Mouse (Mus musculus): ENCODE results near the gene Hagh. TPM values are rescaled to one million over a fixed set of nuclear protein-coding genes. Genes with fewer than 3 reads are reported as not detected.

Hagh gene
- 100 to 1,000 TPM; 102 to 104 TPM for total RNA-seq (2021)

DNA sequence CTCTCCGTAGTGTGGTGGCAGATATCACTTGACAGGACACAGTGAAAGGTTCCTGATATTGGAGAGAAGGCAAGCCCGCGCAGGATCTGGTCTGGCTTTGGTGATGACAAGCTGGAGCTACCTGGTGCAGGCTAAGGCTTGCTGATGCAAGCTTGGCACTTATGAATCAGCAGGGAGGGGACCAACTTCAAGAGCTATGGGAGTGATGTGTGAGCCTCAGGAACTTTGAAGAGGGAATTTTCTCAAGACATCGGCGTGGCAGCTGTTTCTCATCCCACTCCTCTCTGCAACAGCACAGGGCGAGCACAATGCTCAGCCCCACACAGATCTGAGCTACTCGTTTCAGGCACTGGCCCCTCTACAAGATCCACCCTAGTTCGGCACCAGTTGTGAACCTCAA, at the start of gene Hagh:
TSS of gene Hagh (plus strand) at position 302 of the 400 bp plus-strand sequence.
- intact Hi-C loops (cut with DNase I): no loop called here
- no peak for DNase-seq

DNA sequence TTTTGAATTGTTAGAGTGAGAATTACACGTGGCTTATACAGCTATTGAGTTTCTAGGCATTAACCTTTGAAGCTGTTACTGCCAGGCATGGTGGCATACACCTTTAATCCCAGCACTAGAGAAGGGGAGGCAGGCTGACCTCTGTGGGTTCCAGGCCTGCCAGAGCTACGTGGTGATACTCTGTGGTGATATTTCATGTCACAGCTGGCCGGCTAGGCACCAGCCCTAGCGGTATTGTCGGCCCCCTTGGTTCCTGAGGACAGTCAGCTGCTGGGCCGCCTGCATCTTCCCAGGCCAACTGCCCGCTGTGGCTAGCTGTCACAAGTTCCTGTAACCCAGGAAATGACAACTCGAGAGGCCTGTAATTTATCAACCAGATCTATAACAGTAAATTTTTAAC, 47.8 kb upstream of the Hagh start:
- no peak for DNase-seq
- intact Hi-C loops (cut with DNase I): no loop called here

DNA sequence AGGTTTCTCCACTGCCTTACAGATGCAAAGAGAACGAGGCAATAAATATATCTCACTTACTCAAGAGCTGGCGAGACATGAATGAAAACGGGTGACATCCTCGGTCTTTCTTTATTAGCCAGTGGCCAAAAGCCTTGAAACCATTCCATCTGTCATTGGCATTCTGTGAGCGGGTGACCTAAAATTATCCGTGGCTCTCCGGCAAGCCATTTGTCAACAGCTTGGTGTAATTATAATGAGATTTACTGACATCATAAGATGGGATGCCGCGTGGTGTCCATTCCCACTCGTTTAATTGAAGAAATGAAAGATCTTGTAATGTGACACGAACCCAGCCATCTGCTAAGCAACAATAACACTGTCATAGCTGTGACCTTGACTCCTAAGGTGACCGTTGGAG, 45.2 kb upstream of the Hagh start:
- intact Hi-C loops (cut with DNase I): no loop called here
- DNase-seq: no peak

DNA sequence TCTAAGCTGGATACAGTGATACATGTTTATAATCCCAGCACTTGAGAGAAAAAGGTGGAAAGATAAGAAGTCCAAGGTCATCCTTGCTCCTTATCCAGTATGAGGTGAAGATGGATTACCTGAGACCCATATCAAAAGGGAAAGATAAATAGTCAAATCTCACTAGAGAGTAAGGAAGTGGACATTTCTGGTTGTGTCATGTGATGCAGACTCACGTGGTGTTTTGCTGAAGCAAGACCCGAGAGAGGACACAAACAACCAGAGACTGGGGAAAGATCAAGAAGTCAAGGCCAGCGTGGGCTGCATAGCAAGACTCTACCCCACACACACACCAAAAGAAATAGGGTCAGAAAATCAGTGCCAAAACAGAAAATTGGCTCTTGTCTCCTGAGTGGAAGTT, 43.0 kb upstream of the Hagh start:
- intact Hi-C loops (cut with DNase I): no loop called here

DNA sequence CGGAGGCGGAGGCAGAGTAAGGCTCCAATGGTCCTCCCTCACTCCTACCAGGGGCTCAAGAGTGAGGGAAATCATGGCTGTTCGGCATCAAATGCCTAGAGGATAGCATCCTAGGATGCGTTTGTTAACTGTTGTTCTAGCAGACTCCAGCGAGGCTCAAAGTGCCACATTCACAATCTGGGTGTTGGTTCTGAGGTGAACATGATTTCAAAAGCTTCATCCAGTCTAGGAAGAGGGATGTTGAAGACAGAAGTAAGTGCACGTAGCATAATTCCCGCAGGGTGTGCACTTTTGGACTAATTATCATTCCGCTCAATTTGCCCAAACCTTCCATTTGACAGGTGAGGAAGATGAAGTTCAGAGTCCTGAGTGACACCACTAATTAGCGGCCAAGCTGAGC, 41.7 kb upstream of the Hagh start:
- intact Hi-C loops (cut with DNase I): no loop called here

More for the DNA sequence above, 43.0 kb upstream of the Hagh start:
- no peak for DNase-seq

DNA sequence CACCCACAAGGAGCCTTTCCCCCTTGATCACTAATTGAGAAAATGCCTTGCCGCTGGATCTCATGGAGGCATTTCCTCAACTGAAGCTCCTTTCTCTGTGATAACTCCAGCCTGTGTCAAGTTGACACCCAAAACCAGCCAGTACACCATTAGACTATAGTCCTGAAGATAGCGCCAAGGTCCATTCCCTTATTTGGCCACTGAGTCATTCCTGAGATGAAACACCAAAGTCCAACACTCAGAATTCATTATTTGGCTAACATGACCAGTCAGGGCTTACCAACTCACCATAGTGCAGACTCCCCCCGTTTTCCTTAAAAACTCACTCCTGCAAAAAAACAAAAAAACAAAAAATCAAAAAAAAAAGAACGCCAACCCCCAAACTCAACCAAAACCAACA, 40.5 kb upstream of the Hagh start:
- DNase-seq: no peak
- intact Hi-C loops (cut with DNase I): no loop called here

More for the DNA sequence above, 41.7 kb upstream of the Hagh start:
- DNase-seq: no peak

DNA sequence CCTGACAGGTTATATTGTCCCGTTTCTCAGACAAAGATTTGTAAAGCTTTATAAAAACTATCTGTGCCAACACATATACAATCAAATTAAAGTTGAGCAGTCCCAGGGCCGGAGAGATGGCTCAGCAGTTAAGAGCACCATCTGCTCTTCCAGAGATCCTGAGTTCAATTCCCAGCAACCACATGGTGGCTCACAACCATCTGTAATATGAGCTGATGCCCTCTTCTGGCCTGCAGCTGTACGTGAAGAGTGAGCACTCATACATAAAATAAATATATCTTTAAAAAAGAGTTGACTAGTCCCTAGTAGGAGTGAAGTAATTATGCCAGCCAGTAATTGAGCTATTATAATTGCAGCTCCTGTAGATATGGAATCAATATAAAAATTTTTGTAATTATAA, 39.4 kb upstream of the Hagh start:
- intact Hi-C loops (cut with DNase I): no loop called here
- no peak for DNase-seq

DNA sequence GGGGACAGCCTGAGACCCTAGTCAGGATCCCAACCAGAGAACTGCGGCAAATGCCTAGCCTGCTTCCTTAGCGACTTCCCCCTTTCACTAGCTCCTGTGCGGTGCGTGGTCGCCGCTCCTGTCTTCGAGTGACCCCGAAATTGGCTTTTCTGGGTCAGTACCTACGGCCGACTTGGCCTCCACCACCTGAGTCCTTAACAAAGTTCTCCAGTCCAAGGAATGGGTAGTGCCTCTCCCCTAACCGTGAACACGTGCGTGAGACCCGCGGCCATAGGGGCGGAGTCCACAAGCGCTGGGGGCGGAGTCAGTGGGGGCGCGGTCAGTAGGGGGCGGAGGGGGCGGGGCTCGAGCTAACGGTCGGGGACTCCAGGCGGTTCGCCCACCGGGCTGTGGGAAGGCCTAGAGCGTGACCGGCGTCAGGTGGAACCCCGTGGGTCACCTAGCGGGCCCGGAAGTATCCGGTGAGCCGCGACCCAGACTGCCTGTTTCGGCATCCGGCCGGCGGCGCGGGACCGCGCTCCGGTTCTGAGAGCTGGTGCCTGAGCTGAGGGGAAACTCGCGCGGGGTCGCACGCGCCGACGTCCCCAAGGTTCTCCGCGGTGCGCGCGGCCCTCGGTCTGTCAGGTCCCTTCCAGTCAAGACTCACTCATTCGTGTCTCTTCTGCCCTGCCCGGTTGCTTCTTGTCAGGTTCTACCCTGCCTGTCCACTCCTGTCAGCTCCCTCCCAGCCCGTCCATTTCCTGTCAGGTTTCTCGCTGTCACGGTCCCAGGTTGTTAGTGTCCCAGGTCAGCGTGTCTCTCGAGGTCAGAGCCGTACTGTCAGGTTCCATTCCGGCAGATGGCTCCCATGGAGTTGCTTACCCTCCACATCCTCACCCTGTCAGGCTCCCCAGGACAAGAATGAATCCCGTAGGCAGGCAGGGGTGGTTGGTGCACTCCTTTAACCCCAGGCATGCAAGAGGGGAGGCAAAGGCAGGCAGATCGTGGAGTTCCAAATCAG, 35.7 kb upstream of the Hagh start, which contains the start of gene Meiob:
TSS of gene Meiob (plus strand) at position 338 of the 1,000 bp plus-strand sequence.
- intact Hi-C loops (cut with DNase I): no loop called here
- peak; percentile 58 to 64 for DNase-seq

DNA sequence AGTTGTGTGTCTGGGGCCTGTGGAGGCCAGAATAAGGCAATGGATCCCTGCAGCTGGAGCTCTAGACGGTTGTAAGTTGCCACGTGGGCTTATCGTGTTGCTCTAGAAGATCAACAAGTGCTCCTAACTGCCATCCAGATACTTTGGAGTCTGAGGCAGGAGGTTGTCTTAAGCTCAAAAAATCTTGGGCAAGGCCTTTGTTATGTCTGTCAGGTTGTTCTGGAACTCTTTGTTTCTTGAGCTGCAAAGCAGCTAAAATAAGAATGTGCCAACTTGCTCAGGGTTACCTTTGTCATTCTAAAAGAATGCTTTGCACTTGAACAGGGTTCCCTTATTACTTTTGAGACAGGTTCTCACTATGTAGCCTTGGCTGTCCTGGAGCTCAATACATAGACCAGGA, 28.7 kb upstream of the Hagh start:
- intact Hi-C loops (cut with DNase I): no loop called here
- DNase-seq: no peak

DNA sequence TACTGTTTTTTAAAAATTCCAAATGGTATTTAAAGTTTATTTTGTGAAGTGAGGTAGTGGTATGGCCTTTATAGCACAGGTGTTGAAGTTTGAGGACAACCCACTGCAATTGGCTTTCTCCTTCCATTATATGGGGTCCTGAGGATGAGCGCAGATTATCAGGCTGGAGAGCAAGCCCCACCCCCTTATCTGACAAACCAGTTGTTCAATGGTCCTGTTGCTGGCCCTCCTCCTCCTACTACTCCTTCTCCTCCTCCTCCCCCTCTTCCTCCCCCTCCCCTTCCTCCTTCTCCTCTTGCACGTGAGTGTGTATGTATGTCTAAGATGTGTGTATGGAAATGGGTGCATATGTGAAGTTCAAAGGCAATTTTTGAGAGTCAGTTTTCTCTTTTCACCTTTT, 27.7 kb upstream of the Hagh start:
- intact Hi-C loops (cut with DNase I): no loop called here

DNA sequence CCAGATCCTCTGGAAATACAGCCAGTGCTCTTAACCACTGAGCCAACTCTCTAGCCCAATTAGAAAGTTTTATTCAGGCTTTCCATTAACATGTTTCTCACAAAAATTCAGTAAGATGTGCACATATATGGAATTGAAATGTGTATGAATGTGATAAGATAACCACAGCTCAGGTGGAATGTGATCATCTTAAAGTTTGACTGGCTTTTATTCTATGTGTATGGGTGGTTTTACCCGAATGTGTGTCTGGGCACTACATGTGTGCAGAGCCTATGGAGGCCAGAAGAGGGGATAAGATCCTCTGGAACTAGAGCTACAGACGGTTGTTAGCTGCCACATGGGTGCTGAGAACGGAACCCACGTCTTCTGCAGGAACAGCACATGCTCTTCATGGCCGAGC, 24.7 kb upstream of the Hagh start:
- intact Hi-C loops (cut with DNase I): no loop called here
- DNase-seq: no peak

More for the DNA sequence above, 27.7 kb upstream of the Hagh start:
- DNase-seq: no peak

DNA sequence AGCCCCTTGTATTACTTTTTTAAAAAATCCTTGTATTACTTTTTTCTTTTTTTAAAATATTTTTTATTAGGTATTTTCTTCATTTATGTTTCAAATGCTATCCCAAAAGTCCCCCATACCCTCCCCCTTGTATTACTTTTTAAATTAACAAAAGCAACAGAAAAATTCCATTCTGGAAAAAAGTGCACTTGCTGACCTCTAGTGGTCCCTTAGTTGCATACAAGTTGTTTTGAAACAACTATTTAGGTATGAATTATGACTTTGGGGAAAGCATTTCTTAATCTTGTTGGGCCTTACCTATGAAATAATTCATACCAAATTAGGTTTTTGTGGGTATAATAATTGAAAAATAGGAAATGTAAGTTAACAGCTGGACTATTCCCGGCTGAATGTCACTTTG, 22.4 kb upstream of the Hagh start:
- no peak for DNase-seq
- intact Hi-C loops (cut with DNase I): no loop called here

DNA sequence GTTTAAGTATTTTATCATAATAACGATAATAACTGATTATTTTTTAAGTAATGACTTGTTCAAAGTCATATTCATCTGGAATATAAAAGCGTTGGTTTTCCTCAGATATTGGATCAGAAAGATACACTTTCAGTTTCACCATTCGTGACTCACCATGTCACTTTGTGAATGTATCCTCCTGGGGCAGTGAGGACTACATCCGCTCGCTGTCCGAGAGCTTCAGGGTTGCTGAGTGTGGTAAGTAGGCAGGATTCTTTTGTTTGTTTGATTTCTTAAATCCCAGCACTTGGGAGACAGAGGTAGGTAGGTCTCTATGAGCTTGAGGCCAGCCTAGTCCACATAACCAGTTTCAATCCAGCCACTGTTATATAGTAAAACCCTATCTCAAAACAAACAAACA, 21.8 kb upstream of the Hagh start:
- intact Hi-C loops (cut with DNase I): loop anchor here (1.0 kb wide), 1 partner anchor 73 kb away; no protein-coding TSS in a partner anchor
- no peak for DNase-seq

DNA sequence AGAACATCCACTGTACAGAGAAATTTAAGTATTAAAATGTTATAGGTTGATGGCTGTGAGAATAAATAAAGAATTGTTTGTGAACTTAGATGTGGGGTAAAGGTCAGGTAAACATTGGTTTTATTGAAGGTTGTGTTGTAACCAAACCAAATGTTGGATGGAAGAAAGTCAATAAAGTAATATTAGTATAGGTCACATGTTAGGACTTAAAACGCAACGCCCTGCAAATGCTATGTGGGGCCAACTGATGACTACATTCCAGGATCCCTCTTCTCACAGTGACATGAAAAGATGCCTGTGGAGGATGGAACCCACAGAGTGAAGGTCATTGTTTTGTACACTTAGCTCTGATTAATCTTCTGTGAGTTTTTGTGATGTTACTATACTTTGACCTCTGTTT, 20.5 kb upstream of the Hagh start:
- no peak for DNase-seq
- intact Hi-C loops (cut with DNase I): no loop called here

DNA sequence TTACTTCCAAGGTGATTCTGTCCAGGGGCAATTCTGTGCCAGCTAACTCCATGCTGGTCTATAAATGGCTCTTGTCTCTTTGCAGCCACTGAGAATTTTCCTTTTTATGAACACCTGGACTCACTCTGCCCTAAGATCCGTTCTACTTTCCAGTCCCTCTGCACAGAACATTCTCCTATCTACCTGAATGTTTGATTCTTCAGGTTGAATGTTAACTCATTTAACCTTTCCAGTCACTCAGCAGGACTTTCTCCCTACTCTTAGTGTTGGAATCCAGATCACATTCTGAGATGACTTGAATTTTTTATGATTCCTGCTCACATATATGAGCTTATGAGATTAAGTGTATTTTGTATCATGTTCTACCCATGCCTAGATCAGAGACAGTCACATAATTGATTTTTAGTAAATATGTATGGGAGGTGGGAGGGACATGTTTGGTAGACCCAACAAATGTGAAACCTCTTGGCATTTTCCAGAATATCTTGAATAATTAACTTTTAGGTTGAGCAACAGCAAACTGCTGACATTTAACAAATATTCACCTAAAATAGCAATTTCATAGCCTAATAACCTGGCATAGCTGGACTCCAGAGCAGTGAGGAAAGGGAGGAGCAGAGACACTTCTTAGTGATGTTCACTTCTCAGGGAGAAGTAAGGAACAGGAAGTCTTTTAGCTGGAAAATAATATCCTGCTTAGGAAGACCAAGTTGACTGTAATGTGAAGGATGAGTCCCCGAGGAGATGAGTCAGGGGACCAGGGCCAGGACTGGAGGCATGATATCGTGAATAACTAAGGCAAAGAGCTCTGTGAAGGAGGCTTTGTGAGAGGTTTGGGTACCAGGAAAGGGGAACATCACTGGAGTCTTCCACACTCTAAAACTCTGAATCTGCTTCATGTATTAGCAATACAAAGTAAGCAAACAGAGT, 18.3 kb upstream of the Hagh start:
- intact Hi-C loops (cut with DNase I): no loop called here

DNA sequence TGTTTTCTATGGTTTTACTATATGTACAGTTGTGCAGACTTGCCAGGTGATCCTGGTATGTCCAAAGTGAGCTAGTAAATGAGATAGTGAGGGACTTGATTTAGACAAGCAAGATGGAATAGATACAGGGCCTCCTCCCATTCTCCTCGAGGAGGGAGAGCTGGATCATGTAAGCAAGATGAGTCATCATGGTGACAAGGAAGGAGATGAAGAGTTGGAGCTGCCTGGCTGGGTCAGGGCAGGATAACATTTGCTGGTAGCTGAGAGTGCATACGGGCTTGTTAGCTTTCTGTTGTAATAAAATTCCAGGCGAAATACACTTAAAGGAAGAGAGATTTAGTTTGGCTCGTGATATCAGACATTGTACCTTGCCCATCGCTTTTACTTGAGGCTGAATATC, 398 bp downstream of the Hagh start:
- intact Hi-C loops (cut with DNase I): no loop called here
- DNase-seq: no peak

More for the DNA sequence above, 18.3 kb upstream of the Hagh start:
- DNase-seq: no peak

DNA sequence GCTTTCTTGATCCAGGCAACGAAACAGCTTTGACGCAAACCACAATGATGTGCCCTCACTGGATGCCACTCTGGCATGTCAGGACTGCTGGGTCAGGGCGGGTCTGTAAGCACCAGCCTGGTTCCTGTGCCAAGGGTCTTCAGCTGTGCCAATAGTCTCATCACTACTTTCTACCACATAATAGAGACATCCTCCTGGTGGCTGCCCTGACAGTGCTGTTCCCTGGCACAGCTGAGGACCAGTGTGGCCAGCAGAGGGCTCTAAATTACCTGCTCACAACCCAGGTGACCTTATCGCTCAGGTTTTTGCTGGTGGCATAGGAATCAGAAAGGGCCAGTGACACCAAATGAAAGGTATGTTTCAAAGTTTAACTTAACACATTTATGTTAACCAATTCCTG, 1.2 kb downstream of the Hagh start:
- DNase-seq: no peak
- intact Hi-C loops (cut with DNase I): no loop called here

DNA sequence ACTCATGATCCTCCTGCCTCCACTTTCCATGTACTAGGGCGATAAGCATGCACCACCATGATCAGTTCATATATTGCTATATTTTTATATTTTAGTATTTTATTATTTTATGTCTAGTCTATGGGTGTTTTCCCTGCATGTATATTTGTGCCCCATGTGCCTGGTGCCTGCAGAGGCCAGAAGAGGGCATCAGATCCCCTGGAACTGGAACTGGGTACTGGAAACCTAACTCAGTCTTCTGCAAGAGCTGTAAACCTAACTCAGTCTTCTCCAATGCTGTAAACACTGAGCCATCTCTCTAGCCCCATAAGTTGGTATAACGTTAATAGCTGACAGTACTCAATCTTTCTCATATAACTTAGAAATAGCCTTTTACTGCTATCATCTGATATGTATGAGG, 2.7 kb downstream of the Hagh start:
- no peak for DNase-seq
- intact Hi-C loops (cut with DNase I): no loop called here

DNA sequence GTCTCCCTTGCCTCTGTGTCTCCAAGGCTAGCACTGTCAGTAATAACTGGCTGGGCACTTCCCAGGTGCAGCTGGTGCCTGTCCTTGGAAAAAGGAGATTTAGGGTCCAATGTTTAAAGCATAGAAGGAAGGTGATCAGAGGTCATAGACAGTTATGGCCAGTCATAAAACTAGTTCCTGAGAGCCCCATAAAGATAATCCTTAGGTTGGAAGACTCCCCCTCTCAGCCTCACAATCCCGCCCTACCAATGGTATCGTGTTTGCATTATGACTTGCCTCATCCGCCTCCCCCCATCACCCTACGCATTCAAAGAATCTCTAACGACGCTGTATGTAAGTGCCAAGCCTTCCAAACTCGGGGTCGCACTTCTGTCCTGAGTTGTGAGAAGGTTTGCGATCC, 4.6 kb downstream of the Hagh start:
- intact Hi-C loops (cut with DNase I): no loop called here
- DNase-seq: no peak

DNA sequence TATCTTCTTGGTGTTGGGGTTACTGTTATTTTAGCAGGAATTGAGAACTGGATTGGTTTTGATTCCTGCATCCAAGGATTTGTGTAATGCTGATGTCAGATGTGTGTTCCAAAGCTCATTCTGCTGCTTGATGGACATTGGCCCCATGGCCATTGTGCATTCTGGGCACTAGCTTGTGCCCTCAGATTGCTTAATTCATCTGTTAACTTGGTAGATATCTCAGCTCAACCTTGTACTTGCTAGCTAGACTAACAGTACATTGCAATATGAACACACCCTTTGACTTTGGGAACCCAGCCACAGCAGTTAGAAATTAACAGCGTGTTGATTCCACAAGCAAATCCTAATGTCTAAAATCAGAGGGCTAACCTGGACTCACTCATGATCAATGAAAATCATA, 7.4 kb downstream of the Hagh start:
- intact Hi-C loops (cut with DNase I): no loop called here

DNA sequence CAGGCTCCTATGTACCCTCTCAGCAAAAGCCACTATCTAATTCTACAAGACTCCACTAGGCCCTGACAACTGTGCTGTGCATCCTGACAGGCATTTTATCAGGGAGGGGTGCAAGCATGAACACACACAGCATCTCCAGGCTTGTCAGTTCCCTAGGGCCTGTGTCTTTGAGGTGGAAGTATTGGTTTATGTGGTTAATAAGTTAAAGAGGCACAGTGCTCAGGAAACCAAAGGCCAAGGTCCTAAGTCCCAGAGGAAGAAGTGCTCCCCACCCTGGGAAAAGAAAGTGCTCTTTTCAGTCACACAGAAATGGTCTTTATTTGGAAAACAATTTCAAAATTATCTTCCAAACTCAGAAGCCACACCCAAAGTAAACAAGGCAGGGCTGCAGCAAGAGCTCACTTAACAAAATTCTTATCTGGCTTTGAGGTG, 8.7 kb downstream of the Hagh start:
- intact Hi-C loops (cut with DNase I): no loop called here
- no peak for DNase-seq

More for the DNA sequence above, 7.4 kb downstream of the Hagh start:
- DNase-seq: no peak
